Mouse (Mus musculus) CH12.LX (cell line): ENCODE measurements around the gene Ptpn21. TPM values are rescaled to one million over a fixed set of nuclear protein-coding genes. Genes with fewer than 3 reads are reported as not detected.

Source experiments
- DNase-seq: peaks from one replicate; pipeline ENCODE4 v3.0.0-alpha.2; 2013; ENCODE audit errors: extremely low read depth
- H3K27ac ChIP-seq: 2 replicates; pipeline ENCODE4 v1.5.1; 2012; ENCODE audit warnings: low read depth, mild to moderate bottlenecking, control low read depth, moderate library complexity; ENCODE audit not compliant: insufficient read depth
- H3K27me3 ChIP-seq: replicated peaks from 2 replicates; pipeline ENCODE3; 2012; ENCODE audit warnings: inconsistent platforms
- H3K36me3 ChIP-seq, 2 experiments: replicated peaks in 1 of 2; 2 replicates each; pipeline versions ENCODE3 to v1.6.1; 2012; ENCODE audit warnings: inconsistent platforms in 1 of 2, low read length in 1 of 2, mild to moderate bottlenecking in 1 of 2, mixed read lengths in 1 of 2, moderate library complexity in 1 of 2; ENCODE audit not compliant: control insufficient read depth in 1 of 2, insufficient read depth in 1 of 2
- H3K4me1 ChIP-seq, 2 experiments: 2 replicates each; pipeline ENCODE4 v1.6.1; 2012; ENCODE audit warnings: inconsistent platforms in 1 of 2, moderate library complexity in 1 of 2; ENCODE audit not compliant: insufficient read depth in 2 of 2, control insufficient read depth in 1 of 2
- H3K4me2 ChIP-seq: 2 replicates; pipeline ENCODE4 v1.6.1; 2012; ENCODE audit warnings: low read depth, mild to moderate bottlenecking, control low read depth; ENCODE audit not compliant: poor library complexity, insufficient read depth, severe bottlenecking
- H3K4me3 ChIP-seq, 3 experiments: fragments of 150-350 bp in 1 of 3; sonication (generic) in 1 of 3; replicated peaks in 1 of 3; 2 replicates each; pipeline versions ENCODE3 to v1.5.1; 2011 to 2012; ENCODE audit warnings: low read depth in 2 of 3, low read length in 2 of 3, mild to moderate bottlenecking in 2 of 3, moderate library complexity in 2 of 3, control low read depth in 1 of 3, improper control_type of control experiment in 1 of 3, inconsistent platforms in 1 of 3, mixed read lengths in 1 of 3; ENCODE audit not compliant: poor library complexity in 1 of 3
- H3K79me2 ChIP-seq: replicated peaks from 2 replicates; pipeline ENCODE4 v1.6.1; 2012; ENCODE audit warnings: mild to moderate bottlenecking, moderate library complexity; ENCODE audit not compliant: control insufficient read depth, poor library complexity, insufficient read depth, severe bottlenecking; ENCODE audit errors: extremely low read depth
- H3K9ac ChIP-seq: 2 replicates; pipeline ENCODE4 v1.6.1; 2012; ENCODE audit warnings: low read depth, mild to moderate bottlenecking, control low read depth, moderate library complexity; ENCODE audit not compliant: insufficient read depth
- H3K9me3 ChIP-seq: replicated peaks from 2 replicates; pipeline ENCODE3; 2012; ENCODE audit warnings: low read length, inconsistent platforms, mixed read lengths
- ELF1 ChIP-seq: IDR thresholded peaks from 2 replicates; pipeline ENCODE4 v1.6.1; 2014; ENCODE audit warnings: low read depth, mild to moderate bottlenecking, inconsistent platforms, low read length, improper control_type of control experiment
- EP300 ChIP-seq: IDR thresholded peaks from 2 replicates; pipeline ENCODE4 v1.6.1; 2011; ENCODE audit warnings: low read length, improper control_type of control experiment
- HCFC1 ChIP-seq: IDR thresholded peaks from 2 replicates; pipeline ENCODE4 v1.6.1; 2012; ENCODE audit warnings: low read depth, mild to moderate bottlenecking, inconsistent platforms, low read length, improper control_type of control experiment
- IRF4 ChIP-seq: IDR thresholded peaks from 2 replicates; pipeline ENCODE4 v1.6.1; 2014; ENCODE audit warnings: low read depth, mild to moderate bottlenecking, inconsistent platforms, low read length, improper control_type of control experiment
- MEF2A ChIP-seq: IDR thresholded peaks from 2 replicates; pipeline ENCODE4 v1.6.1; 2014; ENCODE audit warnings: low read depth, mild to moderate bottlenecking, inconsistent platforms, low read length, improper control_type of control experiment, borderline replicate concordance
- MXI1 ChIP-seq: IDR thresholded peaks from 2 replicates; pipeline ENCODE4 v1.6.1; 2011; ENCODE audit warnings: mild to moderate bottlenecking, low read depth, low read length, improper control_type of control experiment
- NELFE ChIP-seq: IDR thresholded peaks from 2 replicates; pipeline ENCODE4 v1.6.1; 2011; ENCODE audit warnings: low read depth, low read length, improper control_type of control experiment
- NRF1 ChIP-seq: IDR thresholded peaks from 2 replicates; pipeline ENCODE4 v1.6.1; 2014; ENCODE audit warnings: low read depth, mild to moderate bottlenecking, inconsistent platforms, low read length, improper control_type of control experiment, moderate library complexity
- POLR2A ChIP-seq: IDR thresholded peaks from 2 replicates; pipeline ENCODE4 v1.6.1; 2011; ENCODE audit warnings: low read depth, mild to moderate bottlenecking, improper control_type of control experiment, low read length
- SIN3A ChIP-seq: IDR thresholded peaks from 2 replicates; pipeline ENCODE4 v1.6.1; 2012; ENCODE audit warnings: low read length, improper control_type of control experiment, inconsistent platforms
- SMC3 ChIP-seq: IDR thresholded peaks from 2 replicates; pipeline ENCODE4 v1.6.1; 2011; ENCODE audit warnings: low read depth, low read length, improper control_type of control experiment
- ZC3H11A ChIP-seq: IDR thresholded peaks from 2 replicates; pipeline ENCODE4 v1.6.1; 2012; ENCODE audit warnings: low read depth, mild to moderate bottlenecking, inconsistent platforms, low read length, improper control_type of control experiment
- dilution Hi-C: fragments of 300-500 bp; cut with MboI; formaldehyde crosslinking; loops from 2 replicates; pipeline ENCODE4 v1.14.3; 2020; ENCODE audit warnings: low sequenced_read_pairs; ENCODE audit not compliant: extremely low pct_unique_long_range_greater_than_20kb, extremely low pct_ligation_motif_present
- in situ Hi-C: fragments of 300-500 bp; cut with MboI; formaldehyde crosslinking; loops from 3 replicates; pipeline ENCODE4 v1.14.3; 2019; ENCODE audit warnings: low sequenced_read_pairs, low pct_ligation_motif_present, low pct_unique_long_range_greater_than_20kb, mixed read lengths
- polyA plus RNA-seq: library from polyadenylated mRNA; unstranded; fragments of >175 nt; gene quantifications from 2 replicates; pipeline ENCODE4 v1.2.1, GENCODE M21; 2012; ENCODE audit warnings: low read depth; ENCODE audit not compliant: insufficient read length
- total RNA-seq, 2 experiments: library from RNA; depleted of rRNA; stranded (reverse); fragments of 300-350 nt in 1 of 2; fragments of >200 nt in 1 of 2; gene quantifications; 2 replicates each; pipeline ENCODE4 v1.2.3; 2012 to 2014

Ptpn21 gene
- total and polyA plus RNA-seq, 3 experiments: 2.2 to 5.8 (median 3.5) TPM

GRCm38 (mm10) chr12:98628260-98628970 lies 108.8 kb downstream of the Ptpn21 start:
- no peak overlapping the region for H3K27ac ChIP-seq
- TF ChIP-seq EP300 (no peak), SIN3A (0 out of 2 replicates have a peak, but pooled peaks have one; percentile 9)
- TF ChIP-seq, all 38 proteins: peak for 1
- peaks cover 2 to 11% of the 10 kb centered on the region in 2 experiments for H3K36me3 ChIP-seq
- in situ Hi-C loops: loop anchor here (10.0 kb wide), 1 partner anchor 424 kb away; no protein-coding TSS in a partner anchor
- peak overlapping the region; percentile 95 for H3K4me2 ChIP-seq
- no peaks in the 10 kb centered on the region for H3K27me3 ChIP-seq
- dilution Hi-C loops: no loop called here
- peak overlapping the region; percentile 39 for H3K9ac ChIP-seq
- H3K4me3 ChIP-seq: peak overlapping the region; percentile 78 to 90 (median 86)
- no peaks in the 10 kb centered on the region for H3K79me2 ChIP-seq
- peaks cover 0 to 11% of the 10 kb centered on the region in 2 experiments; a peak in 2 of 4 replicates for H3K4me1 ChIP-seq
- DNase-seq: no peak
- peaks cover 7% of the 10 kb centered on the region for H3K9me3 ChIP-seq

DNA sequence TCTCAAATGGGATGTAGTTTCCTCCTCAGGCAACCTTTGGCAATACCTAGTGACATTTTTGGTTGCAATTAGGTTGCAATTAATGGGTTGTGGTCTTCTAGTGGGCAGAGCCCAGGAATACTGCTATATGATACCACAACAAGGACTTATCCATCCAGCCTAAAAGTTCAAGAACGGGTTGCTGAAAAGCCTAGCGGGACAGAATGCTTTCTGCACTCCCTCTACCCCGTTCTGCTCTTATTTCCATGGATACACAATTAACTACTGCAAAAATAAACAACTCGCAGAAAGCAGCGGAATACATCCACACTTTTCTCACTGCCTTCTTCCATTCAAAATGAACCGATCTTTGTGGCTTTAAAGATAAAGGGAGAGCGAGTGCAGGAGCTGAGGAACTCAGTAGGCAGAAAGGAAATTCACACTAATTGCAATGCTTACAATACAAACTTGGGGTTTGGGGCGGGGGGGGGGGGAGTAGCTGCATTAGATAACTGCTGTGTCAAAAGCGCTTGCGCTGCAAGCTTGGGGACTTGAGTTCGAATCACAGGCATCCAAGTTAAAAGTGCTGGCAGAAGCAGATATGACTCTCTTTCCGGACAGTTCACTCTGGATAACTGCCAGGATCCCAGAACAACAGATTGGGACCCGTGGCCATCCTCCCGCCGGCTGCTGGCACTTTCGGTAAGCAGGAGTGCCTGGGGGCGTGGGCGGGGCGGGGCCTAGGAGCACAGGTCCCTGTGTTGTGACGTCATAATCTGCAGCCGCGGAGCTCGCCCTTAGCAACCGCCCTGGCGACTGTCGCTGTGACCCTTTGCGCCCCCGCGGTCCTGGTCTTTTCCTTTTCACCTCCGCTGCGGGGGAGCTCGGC lies 109.6 kb downstream of the Ptpn21 start, which contains the start of gene Spata7:
Gene Spata7 (plus strand): TSS at position 766 of the 868 bp plus-strand sequence.
- Histone ChIP-seq H3K27ac (no peak within 1 kb of the TSS), H3K79me2 (no peaks in the 10 kb centered on the region), H3K9me3 (peaks cover 7% of the 10 kb centered on the region), H3K27me3 (no peaks in the 10 kb centered on the region), H3K36me3 (peaks cover under 1 to 5% of the 10 kb centered on the region in 2 experiments), H3K9ac (peak within 1 kb of the TSS; percentile 39), H3K4me3 (peak within 1 kb of the TSS; percentile 78 to 90 (median 86)), H3K4me1 (peaks cover 0 to 11% of the 10 kb centered on the region in 2 experiments; a peak in 2 of 4 replicates), H3K4me2 (peak within 1 kb of the TSS; percentile 95)
- dilution Hi-C loops (no loop called here), in situ Hi-C loops (loop anchor here (10.0 kb wide), 1 partner anchor 423 kb away; no protein-coding TSS in a partner anchor)
- peak; percentile 91 for DNase-seq
- TF ChIP-seq MXI1 (peak; percentile 80), ELF1 (0 out of 2 replicates have a peak, but pooled peaks have one; percentile 29), SMC3 (no peak), MEF2A (0 out of 2 replicates have a peak, but pooled peaks have one; percentile 19), ZC3H11A (no peak), NRF1 (0 out of 2 replicates have a peak, but pooled peaks have one; percentile 14), NELFE (no peak), IRF4 (peak; percentile 49; the same call in 1 of the 2 replicates), POLR2A (peak; percentile 49; the same call in 1 of the 2 replicates), SIN3A (peak; percentile 88), HCFC1 (peak; percentile 78)

Other genes starting within 250 kb of the Ptpn21 start
- 4.4 and 7.5 TPM in 2 replicates for gene Kcnk10, start 159.1 kb downstream of the Ptpn21 start, total RNA-seq (2012; rRNA removed)
- 3.8 and 4.3 TPM in 2 replicates for gene Kcnk10, start 159.1 kb downstream of the Ptpn21 start, total RNA-seq (2014; rRNA removed)
- 2.3 and 2.4 TPM in 2 replicates for gene Kcnk10, start 159.1 kb downstream of the Ptpn21 start, polyA plus RNA-seq
- 6.2 and 7.8 TPM in 2 replicates for gene Spata7, start 109.2 kb downstream of the Ptpn21 start, total RNA-seq (2012; rRNA removed)
- gene Spata7, start 109.2 kb downstream of the Ptpn21 start, total RNA-seq (2014; rRNA removed): 9.4 and 10.2 TPM in 2 replicates
- gene Spata7, start 109.2 kb downstream of the Ptpn21 start, polyA plus RNA-seq: 7.0 and 8.2 TPM in 2 replicates
- 81.9 and 89.2 TPM in 2 replicates for gene Zc3h14, start 9.6 kb upstream of the Ptpn21 start, total RNA-seq (2012; rRNA removed)
- gene Zc3h14, start 9.6 kb upstream of the Ptpn21 start, total RNA-seq (2014; rRNA removed): 173 and 174 TPM in 2 replicates
- gene Zc3h14, start 9.6 kb upstream of the Ptpn21 start, polyA plus RNA-seq: 97.3 and 120 TPM in 2 replicates
- 4.0 and 5.9 TPM in 2 replicates for gene Eml5, start 164.1 kb upstream of the Ptpn21 start, total RNA-seq (2012; rRNA removed)
- gene Eml5, start 164.1 kb upstream of the Ptpn21 start, total RNA-seq (2014; rRNA removed): 1.5 and 1.8 TPM in 2 replicates
- gene Eml5, start 164.1 kb upstream of the Ptpn21 start, polyA plus RNA-seq: 2.7 and 3.4 TPM in 2 replicates
- gene Ttc8, start 183.2 kb upstream of the Ptpn21 start, total RNA-seq (2012; rRNA removed): 4.9 and 5.0 TPM in 2 replicates
- gene Ttc8, start 183.2 kb upstream of the Ptpn21 start, total RNA-seq (2014; rRNA removed): 6.8 and 9.4 TPM in 2 replicates
- 3.2 and 4.5 TPM in 2 replicates for gene Ttc8, start 183.2 kb upstream of the Ptpn21 start, polyA plus RNA-seq